Mouse (Mus musculus): Measurements from ENCODE around the gene Kcnip2.

- TF ChIP-seq POLR2A (IDR thresholded peaks at IDR 0.05; ENCODE audit: low read depth, low read length) (no peak), CTCF (IDR thresholded peaks at IDR 0.05; ENCODE audit: extremely low read depth, insufficient read length, insufficient replicate concordance, low read depth, low read length) (no peak)
These were observed 19.0 kb downstream of the Kcnip2 start for GRCm38 (mm10) chr19:45796879-45797278.
